Mouse (Mus musculus) kidney, embryonic 16.5 days (tissue): ENCODE data around the gene Ptprj. TPM values are rescaled to one million over a fixed set of nuclear protein-coding genes. Genes with fewer than 3 reads are reported as not detected.
A peak's percentile ranks its signal among the peaks of the same experiment; 100 is the strongest.

Experiments
- ATAC-seq: fragments of 200-750 bp; cut with Nextera tagmentation; 2 replicates; pipeline ENCODE4 v1.8.0; 2017; ENCODE audit warnings: moderate TSS enrichment; ENCODE audit not compliant: low FRiP score, low TSS enrichment
- H3K27ac ChIP-seq: fragments of 300-500 bp; sonication (generic); 2 replicates; pipeline ENCODE4 v1.5.1; 2014; ENCODE audit warnings: low read length
- H3K27me3 ChIP-seq: fragments of 300-500 bp; sonication (generic); 2 replicates; pipeline ENCODE4 v1.6.1; 2014; ENCODE audit warnings: low read length, control low read depth, mixed read lengths; ENCODE audit not compliant: insufficient read depth
- H3K36me3 ChIP-seq: fragments of 300-500 bp; sonication (generic); 2 replicates; pipeline ENCODE4 v1.6.1; 2014; ENCODE audit warnings: low read length, control low read depth, mixed read lengths; ENCODE audit not compliant: insufficient read depth
- H3K4me1 ChIP-seq: fragments of 300-500 bp; sonication (generic); 2 replicates; pipeline ENCODE4 v1.6.1; 2014; ENCODE audit warnings: low read length, control low read depth, mixed read lengths; ENCODE audit not compliant: insufficient read depth
- H3K4me2 ChIP-seq: fragments of 300-500 bp; sonication (generic); replicated peaks from 2 replicates; pipeline ENCODE4 v1.6.1; 2014; ENCODE audit warnings: low read depth, low read length
- H3K4me3 ChIP-seq: fragments of 300-500 bp; sonication (generic); 2 replicates; pipeline ENCODE4 v1.5.1; 2014; ENCODE audit warnings: mild to moderate bottlenecking, low read length
- H3K9ac ChIP-seq: fragments of 300-500 bp; sonication (generic); replicated peaks from 2 replicates; pipeline ENCODE4 v1.6.1; 2014; ENCODE audit warnings: low read length
- H3K9me3 ChIP-seq: fragments of 300-500 bp; sonication (generic); 2 replicates; pipeline ENCODE4 v1.6.1; 2016; ENCODE audit warnings: low read length, control low read depth
- WGBS: fragments of 180-500 bp; shearing (Covaris S2); extraction: QIAGEN DNeasy Blood & Tissue Kit; methylation state at CpG from one replicate; pipeline ENCODE4 v1.1.7; 2014; 5-methylcytosine and 5-hydroxymethylcytosine counted together
- polyA plus RNA-seq: library from polyadenylated mRNA; unstranded; fragments of >200 nt; fragmentation: Nextera tagmentation; extraction: Ambion mirVana; gene quantifications from 2 replicates; pipeline ENCODE4 v1.2.1, GENCODE M21; 2015

Ptprj gene
- polyA plus RNA-seq, 1 experiment from 2014 or later: 7.0 TPM

GRCm38 (mm10) chr2:90534751-90535150 lies 45.7 kb downstream of the Ptprj start:
- Histone ChIP-seq H3K4me1 (peaks cover 28% of the 10 kb centered on the region), H3K4me2 (no peak overlapping the region), H3K9ac (no peak overlapping the region), H3K4me3 (no peak overlapping the region), H3K27ac (no peak overlapping the region), H3K27me3 (no peaks in the 10 kb centered on the region), H3K36me3 (no peaks in the 10 kb centered on the region), H3K9me3 (no peaks in the 10 kb centered on the region)
- ATAC-seq: no peak
- 36% methylated on average over 6 of the region's 6 CpGs for WGBS

GRCm38 (mm10) chr2:90533944-90534343 lies 46.5 kb downstream of the Ptprj start:
- no peak for ATAC-seq
- Histone ChIP-seq H3K4me2 (no peak overlapping the region), H3K4me3 (no peak overlapping the region), H3K27me3 (no peaks in the 10 kb centered on the region), H3K36me3 (no peaks in the 10 kb centered on the region), H3K9ac (no peak overlapping the region), H3K4me1 (peaks cover 28% of the 10 kb centered on the region), H3K27ac (no peak overlapping the region), H3K9me3 (no peaks in the 10 kb centered on the region)
- 87% methylated on average over 7 of the region's 7 CpGs for WGBS

GRCm38 (mm10) chr2:90532095-90532494 lies 48.4 kb downstream of the Ptprj start:
- Histone ChIP-seq H3K36me3 (no peaks in the 10 kb centered on the region), H3K4me1 (peaks cover 20% of the 10 kb centered on the region), H3K9ac (no peak overlapping the region), H3K9me3 (no peaks in the 10 kb centered on the region), H3K4me3 (no peak overlapping the region), H3K27me3 (no peaks in the 10 kb centered on the region), H3K4me2 (no peak overlapping the region), H3K27ac (no peak overlapping the region)
- no peak for ATAC-seq
- WGBS: 82% methylated on average over 5 of the region's 5 CpGs

DNA sequence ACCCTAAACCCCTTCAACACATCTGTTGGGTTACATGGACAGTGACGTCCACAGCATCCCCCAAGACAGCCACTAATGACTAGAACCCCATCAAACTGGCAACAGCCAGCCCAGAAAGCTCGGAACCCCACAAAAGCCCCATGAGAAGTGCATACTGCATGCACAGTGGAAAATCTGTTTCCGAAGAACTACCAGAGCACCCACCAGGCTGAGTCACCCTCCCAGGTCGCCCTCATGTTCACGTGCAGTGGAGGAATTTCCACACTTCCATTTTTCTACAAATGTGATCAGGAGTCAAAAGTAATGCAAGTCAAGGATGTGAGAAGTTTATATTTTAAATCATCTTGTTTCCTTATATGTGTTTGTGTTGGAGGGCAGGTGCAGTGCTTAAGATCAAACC lies 52.3 kb downstream of the Ptprj start:
- no peak for ATAC-seq
- Histone ChIP-seq H3K4me2 (no peak overlapping the region), H3K4me3 (no peak overlapping the region), H3K36me3 (no peaks in the 10 kb centered on the region), H3K9me3 (no peaks in the 10 kb centered on the region), H3K9ac (no peak overlapping the region), H3K4me1 (peaks cover 36% of the 10 kb centered on the region), H3K27me3 (no peaks in the 10 kb centered on the region), H3K27ac (no peak overlapping the region)
- 89% methylated on average over 5 of the region's 5 CpGs for WGBS

GRCm38 (mm10) chr2:90526971-90527370 lies 53.5 kb downstream of the Ptprj start:
- no peak for ATAC-seq
- H3K4me2 ChIP-seq: no peak overlapping the region
- whole genome bisulfite sequencing: 50% methylated on average over 6 of the region's 6 CpGs

DNA sequence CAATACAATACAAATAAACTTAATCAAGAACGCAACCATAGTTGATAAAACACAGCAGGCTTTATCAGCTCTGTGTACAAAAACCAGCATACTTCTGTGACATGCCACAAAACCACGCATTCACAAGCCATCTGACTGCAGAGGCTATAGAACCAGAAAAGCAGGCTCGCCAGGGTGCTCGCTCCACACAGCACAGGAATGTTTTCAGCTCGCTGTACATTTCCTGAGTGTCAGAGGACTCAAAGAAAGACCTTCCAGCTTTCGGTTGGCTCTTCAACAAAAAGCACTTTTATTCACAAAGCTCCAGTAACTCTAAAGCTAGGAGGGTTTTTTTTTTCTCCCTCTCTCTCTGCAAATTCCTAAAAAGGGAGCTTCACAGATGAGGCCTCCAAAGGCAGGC lies 53.9 kb downstream of the Ptprj start:
- no peak for ATAC-seq
- no peak overlapping the region for H3K9ac ChIP-seq
- H3K27me3 ChIP-seq: no peaks in the 10 kb centered on the region
- H3K9me3 ChIP-seq: no peaks in the 10 kb centered on the region
- peaks cover 36% of the 10 kb centered on the region for H3K4me1 ChIP-seq
- H3K4me2 ChIP-seq: no peak overlapping the region
- no peaks in the 10 kb centered on the region for H3K36me3 ChIP-seq
- no peak overlapping the region for H3K4me3 ChIP-seq
- 42% methylated on average over 6 of the region's 6 CpGs for WGBS
- H3K27ac ChIP-seq: peak overlapping the region; percentile 25

More at GRCm38 (mm10) chr2:90526971-90527370, 53.5 kb downstream of the Ptprj start:
- no peaks in the 10 kb centered on the region for H3K36me3 ChIP-seq
- no peaks in the 10 kb centered on the region for H3K27me3 ChIP-seq
- H3K9ac ChIP-seq: no peak overlapping the region
- H3K9me3 ChIP-seq: no peaks in the 10 kb centered on the region
- H3K4me1 ChIP-seq: peaks cover 36% of the 10 kb centered on the region
- peak overlapping the region; percentile 25 for H3K27ac ChIP-seq
- H3K4me3 ChIP-seq: no peak overlapping the region

DNA sequence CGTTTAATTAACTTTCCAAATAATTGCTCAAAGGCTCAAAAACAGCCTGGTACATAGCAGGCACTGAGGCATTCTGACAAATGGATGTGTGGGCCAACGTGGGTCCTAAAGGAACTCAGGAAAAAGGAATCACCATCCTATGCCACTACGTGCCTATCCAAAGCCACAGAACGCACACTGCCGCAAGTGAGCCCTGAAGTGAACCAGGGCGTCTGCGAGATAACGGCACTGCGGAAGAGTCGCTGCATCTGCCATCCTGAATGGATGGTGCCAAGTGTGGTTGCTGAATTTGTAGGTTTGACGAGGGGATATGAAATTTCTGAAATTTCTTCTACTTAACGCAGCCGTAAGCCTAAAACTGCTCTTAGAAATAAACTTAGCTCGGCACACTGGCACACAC lies 54.6 kb downstream of the Ptprj start:
- Histone ChIP-seq H3K27ac (no peak overlapping the region), H3K9ac (no peak overlapping the region), H3K4me1 (peaks cover 31% of the 10 kb centered on the region), H3K27me3 (no peaks in the 10 kb centered on the region), H3K36me3 (no peaks in the 10 kb centered on the region), H3K4me2 (no peak overlapping the region), H3K9me3 (no peaks in the 10 kb centered on the region), H3K4me3 (no peak overlapping the region)
- no peak for ATAC-seq
- WGBS: 82% methylated on average over 14 of the region's 14 CpGs

- H3K27ac ChIP-seq: no peak overlapping the region
- no peaks in the 10 kb centered on the region for H3K36me3 ChIP-seq
- H3K4me1 ChIP-seq: peaks cover 34% of the 10 kb centered on the region
- no peak for ATAC-seq
- H3K9me3 ChIP-seq: no peaks in the 10 kb centered on the region
- 89% methylated on average over 6 of the region's 6 CpGs for WGBS
- no peak overlapping the region for H3K4me2 ChIP-seq
- no peaks in the 10 kb centered on the region for H3K27me3 ChIP-seq
- no peak overlapping the region for H3K9ac ChIP-seq
- H3K4me3 ChIP-seq: no peak overlapping the region
Observed at GRCm38 (mm10) chr2:90522455-90522854, 58.0 kb downstream of the Ptprj start.

- Histone ChIP-seq H3K4me2 (no peak overlapping the region), H3K9me3 (no peaks in the 10 kb centered on the region), H3K4me1 (peaks cover 36% of the 10 kb centered on the region), H3K4me3 (no peak overlapping the region), H3K27me3 (no peaks in the 10 kb centered on the region), H3K36me3 (no peaks in the 10 kb centered on the region), H3K27ac (no peak overlapping the region), H3K9ac (no peak overlapping the region)
- 83% methylated on average over 1 of the region's 1 CpGs for WGBS
- no peak for ATAC-seq
Observed at GRCm38 (mm10) chr2:90521909-90522308, 58.5 kb downstream of the Ptprj start.

DNA sequence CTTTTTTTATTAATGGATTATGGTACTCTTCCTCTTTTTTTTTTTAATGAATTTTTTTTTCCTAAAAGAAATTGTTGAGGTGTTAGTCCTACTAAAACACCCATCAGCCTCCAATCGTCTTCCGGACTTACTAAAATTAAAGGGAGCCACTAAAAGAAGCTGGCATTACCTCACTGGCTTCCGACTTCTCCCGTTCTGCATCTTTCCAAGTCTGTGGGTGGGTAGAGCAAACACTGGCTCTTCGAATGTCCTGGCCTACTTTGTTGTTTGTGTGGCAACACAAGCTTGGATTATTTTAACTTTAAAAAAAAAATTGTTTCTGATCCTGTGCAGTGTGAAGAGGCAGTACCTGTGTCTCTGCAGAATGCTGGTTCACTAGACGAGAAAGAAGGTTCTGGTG lies 62.2 kb downstream of the Ptprj start:
- WGBS: 87% methylated on average over 6 of the region's 6 CpGs
- Histone ChIP-seq H3K4me1 (peaks cover 23% of the 10 kb centered on the region), H3K27ac (no peak overlapping the region), H3K4me3 (no peak overlapping the region), H3K4me2 (no peak overlapping the region), H3K36me3 (no peaks in the 10 kb centered on the region), H3K9me3 (no peaks in the 10 kb centered on the region), H3K9ac (no peak overlapping the region), H3K27me3 (no peaks in the 10 kb centered on the region)
- ATAC-seq: no peak

GRCm38 (mm10) chr2:90514969-90515368 lies 65.5 kb downstream of the Ptprj start:
- 72% methylated on average over 5 of the region's 5 CpGs for WGBS
- no peak for ATAC-seq
- Histone ChIP-seq H3K4me3 (no peak overlapping the region), H3K27me3 (no peaks in the 10 kb centered on the region), H3K36me3 (no peaks in the 10 kb centered on the region), H3K27ac (no peak overlapping the region), H3K4me1 (peaks cover 20% of the 10 kb centered on the region), H3K9ac (no peak overlapping the region), H3K9me3 (no peaks in the 10 kb centered on the region), H3K4me2 (no peak overlapping the region)
